Mouse (Mus musculus) erythroblast, adult 5-6 weeks (primary cell): ENCODE results near the gene Inpp5d. TPM values are rescaled to one million over a fixed set of nuclear protein-coding genes. Genes with fewer than 3 reads are reported as not detected.
A peak's percentile ranks its signal among the peaks of the same experiment; 100 is the strongest.

Experiments used
- ATAC-seq: replicated peaks from 2 replicates; pipeline ENCODE4 v1.8.0; 2016; ENCODE audit warnings: moderate number of reproducible peaks, mild to moderate bottlenecking, moderate TSS enrichment, inconsistent platforms; ENCODE audit not compliant: poor library complexity, low FRiP score, severe bottlenecking
- total RNA-seq, 2 experiments: library from RNA; stranded (forward) in 1 of 2; stranded (reverse) in 1 of 2; fragments of 150-400 nt in 1 of 2; fragments of 200-764, 138-1000 nt in 1 of 2; gene quantifications; 2 replicates each; pipeline versions ENCODE4 v1.2.3 to v1.2.4; 2015 to 2017; ENCODE audit warnings: low replicate concordance in 2 of 2

The Inpp5d gene
- total RNA-seq, 2 experiments from 2014 or later, result 19.9 to 50.1 TPM

- ATAC-seq, result peak; percentile 2; the same call in 1 of the 2 replicates
These were observed 1.8 kb downstream of the Inpp5d start for GRCm38 (mm10) chr1:87621858-87622279.

GRCm38 (mm10) chr1:87623977-87624666 lies 4.0 kb downstream of the Inpp5d start:
- ATAC-seq, result no peak

DNA sequence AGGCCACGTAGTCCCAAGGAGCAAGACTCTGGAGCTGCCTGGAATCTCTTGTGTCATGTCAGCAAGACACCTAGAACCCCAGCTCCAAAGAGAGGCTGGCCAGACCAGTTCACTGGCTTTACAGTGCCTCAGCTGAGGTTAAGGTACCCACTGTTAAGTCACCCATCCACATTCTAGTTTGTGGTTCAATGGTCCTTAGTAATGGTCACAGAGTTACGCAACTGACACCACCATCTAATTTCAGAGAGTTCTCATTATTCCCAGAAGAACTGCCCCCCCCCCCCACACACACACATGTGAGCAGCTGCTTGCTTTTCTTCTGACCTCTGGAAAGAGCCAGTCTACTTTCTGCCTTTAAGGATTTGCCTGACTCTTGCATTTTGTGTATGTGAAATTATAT lies 4.7 kb downstream of the Inpp5d start:
- ATAC-seq, result no peak

DNA sequence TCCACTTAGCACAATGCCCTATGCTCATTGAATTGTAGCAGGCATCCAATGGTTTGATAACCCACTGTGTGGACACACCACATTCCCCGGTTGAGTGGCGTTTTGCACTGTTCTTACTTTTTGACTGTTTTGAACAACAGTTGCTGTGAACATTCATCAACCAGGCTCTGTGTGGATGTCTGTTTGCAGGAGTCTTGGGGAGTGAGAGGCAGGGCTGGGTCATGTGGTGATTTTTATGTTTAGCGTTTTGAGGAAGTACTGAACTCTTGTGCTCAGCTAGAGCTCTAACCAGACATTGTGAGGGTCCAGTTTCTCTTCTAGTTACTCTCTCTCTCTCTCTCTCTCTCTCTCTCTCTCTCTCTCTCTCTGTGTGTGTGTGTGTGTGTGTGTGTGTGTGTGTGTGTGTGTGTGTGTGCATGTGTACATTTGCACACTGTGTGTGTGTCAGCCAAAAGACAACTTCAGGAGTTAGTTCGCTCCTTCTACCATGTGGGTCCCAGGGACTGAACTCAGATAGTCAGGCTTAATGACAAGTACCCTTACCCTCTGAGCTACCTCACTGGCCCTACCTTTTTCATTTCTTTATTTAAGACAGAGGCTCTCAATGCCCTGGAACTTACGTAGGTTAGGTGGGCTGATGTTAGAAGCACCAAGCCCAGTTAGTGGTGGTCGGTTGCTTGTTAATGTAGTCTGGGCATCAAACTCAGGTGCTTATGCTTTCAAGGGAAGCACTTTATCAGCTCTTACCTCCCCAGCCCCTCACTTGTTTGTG lies 5.3 kb downstream of the Inpp5d start:
- ATAC-seq, result no peak

DNA sequence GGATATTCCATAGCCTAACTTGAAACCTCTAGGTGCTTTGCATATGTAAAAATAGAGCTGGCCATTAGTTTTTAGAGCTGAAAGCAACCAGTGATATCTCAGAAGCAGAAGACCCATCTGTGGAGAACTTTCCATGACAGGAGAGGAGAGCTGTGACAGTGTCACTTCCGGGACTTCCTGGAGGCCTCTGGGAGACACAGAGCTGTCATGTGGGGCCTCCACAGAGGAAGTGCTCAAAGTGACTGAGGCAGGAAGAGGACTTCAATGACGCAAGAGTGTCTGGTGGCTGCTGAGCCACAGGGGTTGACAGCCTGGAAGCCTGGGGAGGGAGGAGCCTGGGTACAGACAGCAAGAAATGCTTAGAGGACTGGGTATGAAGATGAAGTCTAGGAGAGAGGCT lies 6.2 kb downstream of the Inpp5d start:
- no peak for ATAC-seq

GRCm38 (mm10) chr1:87628085-87628484 lies 8.0 kb downstream of the Inpp5d start:
- no peak for ATAC-seq

DNA sequence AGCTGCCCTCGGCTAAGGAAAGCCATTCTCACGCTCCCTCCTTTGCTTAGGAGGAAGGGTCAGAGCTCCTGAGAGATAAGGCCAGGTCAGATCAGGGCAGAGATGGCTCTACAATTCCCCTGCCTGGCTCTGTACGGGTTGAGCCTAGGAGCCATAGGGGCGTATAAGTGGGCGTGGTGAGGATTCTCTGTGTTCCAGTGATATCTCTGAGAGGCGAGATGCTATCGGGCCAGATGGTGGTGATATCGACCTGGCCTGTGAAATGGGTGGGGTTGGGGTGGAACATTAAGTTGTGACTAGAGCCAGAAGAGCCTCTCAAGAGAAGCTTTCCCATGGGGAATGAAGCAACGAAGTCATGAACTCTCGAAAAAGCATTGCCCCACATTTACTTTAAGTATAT lies 11.5 kb downstream of the Inpp5d start:
- no peak for ATAC-seq

- ATAC-seq, result no peak
These were observed 12.1 kb downstream of the Inpp5d start for GRCm38 (mm10) chr1:87632163-87632562.

- ATAC-seq, result peak; percentile 21; the same call in 1 of the 2 replicates
These were observed 16.6 kb downstream of the Inpp5d start for GRCm38 (mm10) chr1:87636716-87637117.

DNA sequence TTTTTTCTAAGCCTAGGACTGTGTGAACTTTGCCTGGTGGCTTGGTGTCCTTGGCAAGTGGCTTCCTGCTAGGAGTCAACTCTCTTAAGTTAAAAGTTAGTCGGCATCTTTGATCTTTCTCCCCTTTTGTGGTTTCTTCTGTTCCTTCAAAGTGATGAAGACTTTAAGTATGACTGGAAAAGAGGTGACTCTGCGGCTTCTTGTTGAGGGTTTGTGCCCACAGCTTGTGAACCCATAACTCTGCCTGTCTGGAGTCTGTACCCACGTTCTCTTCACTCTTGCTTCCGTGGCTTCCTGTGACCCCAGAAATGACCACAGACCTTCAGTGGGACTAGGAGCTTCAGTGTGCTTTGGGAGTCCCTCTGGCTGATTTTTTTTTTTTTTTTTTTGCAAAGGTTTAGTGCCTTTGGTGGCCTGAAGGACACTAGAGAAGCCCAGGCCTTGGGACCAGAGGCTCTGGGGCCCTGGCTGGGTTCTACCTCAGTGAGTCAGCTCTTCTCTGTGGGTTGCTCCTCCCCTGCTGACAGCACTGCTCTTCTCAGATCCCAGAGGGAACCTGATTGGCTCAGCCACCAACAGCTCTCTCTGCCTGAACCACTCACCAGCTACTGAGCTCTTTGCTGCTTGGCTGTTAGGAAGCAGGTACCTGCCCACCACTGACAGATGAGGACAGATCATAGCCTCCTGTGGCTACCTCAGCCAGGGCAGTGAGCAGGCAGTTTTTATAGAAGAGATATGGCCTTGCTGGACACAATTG lies 17.2 kb downstream of the Inpp5d start:
- ATAC-seq, result peak; percentile 91

GRCm38 (mm10) chr1:87637878-87638600 lies 17.9 kb downstream of the Inpp5d start:
- peak; percentile 69 for ATAC-seq

GRCm38 (mm10) chr1:87639724-87640123 lies 19.6 kb downstream of the Inpp5d start:
- no peak for ATAC-seq

DNA sequence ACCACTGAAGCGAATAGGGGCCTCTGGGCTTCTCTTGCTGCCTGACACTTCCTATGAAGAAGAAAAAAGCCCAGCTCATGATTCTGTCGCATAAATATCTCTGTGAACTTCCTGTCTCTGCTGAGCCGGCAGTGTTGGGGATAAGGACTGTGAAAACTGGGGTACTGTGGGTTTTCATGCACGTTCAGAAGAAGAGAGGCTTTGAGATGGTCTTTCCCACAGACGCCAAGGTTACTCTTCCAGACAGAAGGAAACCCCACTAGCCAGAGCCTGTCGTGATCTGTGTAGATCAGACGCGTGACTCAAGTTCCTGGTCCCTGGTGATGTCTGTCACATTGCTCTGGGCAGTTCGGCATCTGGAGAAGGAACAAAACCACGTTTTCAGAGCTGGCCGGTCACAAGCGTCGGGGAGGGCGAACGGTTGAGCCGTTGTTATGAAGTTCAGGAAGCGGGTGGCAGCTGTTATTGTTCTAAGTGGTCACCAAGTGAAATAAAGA lies 20.1 kb downstream of the Inpp5d start:
- no peak for ATAC-seq

DNA sequence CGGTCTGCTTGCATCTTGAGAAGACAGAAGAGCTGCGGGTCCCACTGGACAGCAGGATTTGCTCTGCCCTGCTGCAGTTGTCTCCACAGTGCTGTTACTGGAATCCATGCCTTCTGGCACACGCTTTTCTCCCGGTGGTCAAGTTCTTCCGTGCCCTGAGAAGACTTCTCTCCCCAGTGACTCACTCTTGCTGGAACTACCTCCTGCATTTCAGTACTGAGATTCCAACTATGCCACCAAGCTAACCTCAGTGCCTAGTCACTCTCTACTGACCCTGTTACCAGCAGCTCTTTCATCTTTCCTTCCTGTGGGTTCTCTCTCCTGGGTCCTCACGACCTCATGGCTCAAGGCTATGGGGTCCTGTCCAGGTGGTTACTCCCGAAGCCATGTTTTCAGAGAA lies 22.9 kb downstream of the Inpp5d start:
- ATAC-seq, result no peak

DNA sequence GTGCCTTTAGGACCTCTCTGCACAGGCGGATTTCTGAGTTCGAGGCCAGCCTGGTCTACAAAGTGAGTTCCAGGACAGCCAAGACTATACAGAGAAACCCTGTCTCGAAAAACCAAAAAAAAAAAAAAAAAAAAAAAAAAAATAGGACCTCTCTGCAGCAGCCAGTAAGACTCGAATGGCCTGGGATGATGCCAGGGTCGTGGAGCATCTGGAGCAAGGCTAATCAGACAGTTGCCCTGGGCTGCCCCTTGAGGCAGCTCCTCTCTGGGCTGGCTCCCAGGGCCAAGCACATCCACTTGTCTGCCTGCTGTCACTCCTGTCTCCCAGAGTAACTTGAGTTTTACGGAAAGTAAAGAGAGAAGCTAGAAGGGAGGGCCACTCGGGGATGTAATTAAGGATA lies 24.9 kb downstream of the Inpp5d start:
- ATAC-seq, result no peak

DNA sequence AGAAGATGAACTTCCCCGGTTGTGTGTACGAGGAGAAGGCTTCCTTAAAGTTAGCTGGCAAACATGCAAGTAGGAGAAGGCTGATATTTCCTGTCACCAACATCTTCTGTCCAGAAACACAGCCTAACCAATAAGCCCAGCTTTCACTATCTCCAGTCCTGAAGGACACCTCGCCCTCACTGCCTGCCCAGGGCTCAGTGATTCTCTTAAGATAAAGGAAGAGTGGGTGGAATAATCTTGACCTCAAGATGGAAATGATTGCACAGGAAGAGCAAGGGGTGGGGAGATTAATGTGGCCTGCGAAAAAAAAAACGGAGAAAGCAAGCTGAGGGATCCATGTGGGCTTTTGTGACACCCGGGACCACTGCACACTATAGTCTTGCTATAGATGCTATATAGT lies 25.6 kb downstream of the Inpp5d start:
- ATAC-seq, result no peak

DNA sequence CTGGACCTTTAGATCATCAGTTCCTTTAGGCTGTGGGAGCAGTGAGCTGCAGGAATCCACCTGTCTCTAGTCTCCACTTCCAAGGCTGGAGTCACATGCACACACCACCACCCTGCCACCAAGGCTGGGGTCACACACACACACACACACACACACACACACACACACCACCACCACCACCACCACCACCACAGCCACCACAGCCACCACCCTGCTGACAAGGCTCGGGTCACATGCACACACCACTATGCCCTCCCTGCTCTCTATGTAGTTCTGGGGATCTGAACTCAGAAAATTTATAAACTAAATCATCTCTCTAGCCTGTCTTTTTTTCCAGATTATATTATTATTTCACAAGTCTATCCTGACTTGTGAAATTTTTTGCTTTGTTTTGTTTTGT lies 27.7 kb downstream of the Inpp5d start:
- ATAC-seq, result peak; percentile 36; the same call in 1 of the 2 replicates

- ATAC-seq, result peak; percentile 81
These were observed 28.5 kb downstream of the Inpp5d start for GRCm38 (mm10) chr1:87648657-87649056.

DNA sequence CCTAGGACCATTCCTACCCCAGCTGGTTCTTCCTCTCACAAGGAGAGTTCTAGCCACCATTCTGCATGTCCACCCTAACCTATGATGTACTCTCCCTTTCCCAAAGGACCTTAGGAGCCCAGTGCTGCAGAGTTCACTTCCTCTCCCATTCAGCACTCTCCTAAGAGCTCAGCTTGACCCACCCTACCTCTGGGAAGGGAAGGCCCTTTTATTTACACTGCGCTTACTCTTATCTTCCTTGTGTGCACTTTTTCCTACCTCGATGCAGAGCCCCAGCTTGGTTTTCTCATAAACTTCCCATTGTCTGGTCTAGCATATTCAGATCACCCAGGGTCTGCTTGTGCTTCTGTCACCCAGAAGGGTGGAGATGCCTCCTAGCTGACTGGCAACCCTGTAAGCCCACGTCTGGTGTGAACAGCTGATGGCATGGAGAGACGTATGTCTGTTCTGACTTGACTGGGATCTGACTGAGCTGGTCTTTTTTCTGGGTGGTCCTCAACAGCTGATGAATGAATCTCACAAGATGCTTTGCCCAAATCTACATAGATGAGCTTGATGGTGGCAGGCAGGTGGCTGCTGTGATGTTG lies 29.2 kb downstream of the Inpp5d start:
- ATAC-seq, result peak; percentile 33; the same call in 1 of the 2 replicates
